Mouse (Mus musculus) stomach, postnatal 0 days (tissue): ENCODE measurements around the gene Wwox.

ENCODE experiments used
- CTCF ChIP-seq: IDR thresholded peaks from 2 replicates; pipeline ENCODE4 v1.5.1; 2016; ENCODE audit warnings: antibody characterized with exemption, low read depth, mild to moderate bottlenecking, moderate library complexity
- EP300 ChIP-seq: optimal IDR thresholded peaks from 2 replicates; pipeline ENCODE3; 2016; ENCODE audit warnings: antibody characterized with exemption

DNA sequence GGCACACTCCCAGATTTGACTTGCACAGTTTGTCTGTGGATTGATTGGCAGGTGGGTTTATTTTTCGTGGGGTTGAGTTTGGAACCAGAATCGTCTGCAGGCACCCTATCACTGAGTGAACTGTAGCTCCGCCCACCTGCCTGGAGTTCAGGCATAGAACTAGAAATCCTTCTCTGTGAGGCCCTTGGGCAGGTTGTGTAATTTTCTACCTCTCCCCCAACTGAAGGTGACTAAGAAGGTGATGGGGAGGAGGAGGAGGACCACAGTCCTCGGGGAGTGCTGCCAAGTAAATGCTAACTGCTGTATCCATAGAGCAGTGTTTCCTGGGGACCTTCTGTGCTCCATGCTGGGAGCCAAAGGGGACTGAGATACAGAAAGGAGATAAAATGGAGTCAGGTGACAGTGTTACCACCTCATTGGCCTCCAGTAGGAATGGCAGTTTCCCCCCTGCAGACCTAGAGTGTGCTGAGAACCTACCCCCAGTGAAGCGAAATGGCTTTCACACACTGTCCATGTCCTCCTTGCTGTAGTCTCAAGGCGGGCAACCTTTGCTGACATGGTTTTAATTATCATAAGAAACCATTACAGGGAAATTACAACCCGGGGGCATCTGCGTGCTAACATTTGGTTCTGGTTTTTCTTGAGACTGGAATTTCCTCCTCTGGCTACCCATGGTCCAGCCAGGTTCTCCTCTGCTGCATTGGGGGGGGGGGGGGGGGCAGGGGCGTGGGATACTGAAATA is 195.4 kb downstream of the Wwox start:
- TF ChIP-seq CTCF (no peak), EP300 (no peak)
